Mouse (Mus musculus) kidney, embryonic 16.5 days (tissue): ENCODE measurements around the gene Gm5941. TPM values are rescaled to one million over a fixed set of nuclear protein-coding genes. Genes with fewer than 3 reads are reported as not detected.
"Not testable (repeated sequence)": the region's sequence is repeated elsewhere in the genome, so short reads cannot be mapped to it uniquely, and the experiment has no call there.

Experiments used
- ATAC-seq: fragments of 200-750 bp; cut with Nextera tagmentation; 2 replicates; pipeline ENCODE4 v1.8.0; 2017; ENCODE audit warnings: moderate TSS enrichment; ENCODE audit not compliant: low FRiP score, low TSS enrichment
- H3K27ac ChIP-seq: fragments of 300-500 bp; sonication (generic); 2 replicates; pipeline ENCODE4 v1.5.1; 2014; ENCODE audit warnings: low read length
- H3K27me3 ChIP-seq: fragments of 300-500 bp; sonication (generic); 2 replicates; pipeline ENCODE4 v1.6.1; 2014; ENCODE audit warnings: low read length, control low read depth, mixed read lengths; ENCODE audit not compliant: insufficient read depth
- H3K36me3 ChIP-seq: fragments of 300-500 bp; sonication (generic); 2 replicates; pipeline ENCODE4 v1.6.1; 2014; ENCODE audit warnings: low read length, control low read depth, mixed read lengths; ENCODE audit not compliant: insufficient read depth
- H3K4me1 ChIP-seq: fragments of 300-500 bp; sonication (generic); 2 replicates; pipeline ENCODE4 v1.6.1; 2014; ENCODE audit warnings: low read length, control low read depth, mixed read lengths; ENCODE audit not compliant: insufficient read depth
- H3K4me2 ChIP-seq: fragments of 300-500 bp; sonication (generic); replicated peaks from 2 replicates; pipeline ENCODE4 v1.6.1; 2014; ENCODE audit warnings: low read depth, low read length
- H3K4me3 ChIP-seq: fragments of 300-500 bp; sonication (generic); 2 replicates; pipeline ENCODE4 v1.5.1; 2014; ENCODE audit warnings: mild to moderate bottlenecking, low read length
- H3K9ac ChIP-seq: fragments of 300-500 bp; sonication (generic); replicated peaks from 2 replicates; pipeline ENCODE4 v1.6.1; 2014; ENCODE audit warnings: low read length
- H3K9me3 ChIP-seq: fragments of 300-500 bp; sonication (generic); 2 replicates; pipeline ENCODE4 v1.6.1; 2016; ENCODE audit warnings: low read length, control low read depth
- WGBS: fragments of 180-500 bp; shearing (Covaris S2); extraction: QIAGEN DNeasy Blood & Tissue Kit; methylation state at CpG from one replicate; pipeline ENCODE4 v1.1.7; 2014; 5-methylcytosine and 5-hydroxymethylcytosine counted together
- polyA plus RNA-seq: library from polyadenylated mRNA; unstranded; fragments of >200 nt; fragmentation: Nextera tagmentation; extraction: Ambion mirVana; gene quantifications from 2 replicates; pipeline ENCODE4 v1.2.1, GENCODE M21; 2015

The Gm5941 gene
- polyA plus RNA-seq, result not detected in 2 replicates

GRCm38 (mm10) chrX:92489649-92490048 is at the start of gene Gm5941:
TSS of gene Gm5941 (plus strand) at chrX:92489949.
- not testable (repeated sequence) for H3K9me3 ChIP-seq, H3K4me3 ChIP-seq, H3K27me3 ChIP-seq, H3K36me3 ChIP-seq, H3K27ac ChIP-seq, H3K4me2 ChIP-seq, H3K4me1 ChIP-seq, H3K9ac ChIP-seq, ATAC-seq
- WGBS, result 89% methylated on average over 4 of the region's 4 CpGs

GRCm38 (mm10) chrX:92460496-92460895 is 29.3 kb upstream of the Gm5941 start:
- Histone ChIP-seq H3K4me3 (no peak overlapping the region), H3K9ac (no peak overlapping the region), H3K36me3 (no peaks in the 10 kb centered on the region), H3K27ac (no peak overlapping the region), H3K4me2 (no peak overlapping the region), H3K27me3 (no peaks in the 10 kb centered on the region), H3K4me1 (no peaks in the 10 kb centered on the region), H3K9me3 (no peaks in the 10 kb centered on the region)
- 36% methylated on average over 3 of the region's 3 CpGs for WGBS
- no peak for ATAC-seq

- Histone ChIP-seq H3K27ac (no peak overlapping the region), H3K4me3 (no peak overlapping the region), H3K4me2 (no peak overlapping the region), H3K9ac (no peak overlapping the region), H3K9me3 (no peaks in the 10 kb centered on the region), H3K36me3 (no peaks in the 10 kb centered on the region), H3K27me3 (no peaks in the 10 kb centered on the region), H3K4me1 (no peaks in the 10 kb centered on the region)
- ATAC-seq, result no peak
- 69% methylated on average over 4 of the region's 4 CpGs for WGBS
Observed at GRCm38 (mm10) chrX:92464773-92465172, 25.0 kb upstream of the Gm5941 start.

- Histone ChIP-seq H3K9ac (no peak overlapping the region), H3K4me3 (no peak overlapping the region), H3K27ac (no peak overlapping the region), H3K36me3 (no peaks in the 10 kb centered on the region), H3K4me2 (no peak overlapping the region), H3K27me3 (no peaks in the 10 kb centered on the region), H3K9me3 (no peaks in the 10 kb centered on the region), H3K4me1 (no peaks in the 10 kb centered on the region)
- ATAC-seq, result no peak
- 46% methylated on average over 1 of the region's 1 CpGs for WGBS
Observed at GRCm38 (mm10) chrX:92498254-92498653, 8.5 kb downstream of the Gm5941 start.

GRCm38 (mm10) chrX:92527826-92528225 is 38.1 kb downstream of the Gm5941 start:
- 65% methylated on average over 1 of the region's 1 CpGs for WGBS
- no peaks in the 10 kb centered on the region for H3K36me3 ChIP-seq

More at GRCm38 (mm10) chrX:92527826-92528225, 38.1 kb downstream of the Gm5941 start:
- Histone ChIP-seq H3K9me3 (no peaks in the 10 kb centered on the region), H3K4me2 (no peak overlapping the region), H3K4me1 (no peaks in the 10 kb centered on the region), H3K9ac (no peak overlapping the region), H3K27ac (no peak overlapping the region), H3K27me3 (no peaks in the 10 kb centered on the region), H3K4me3 (no peak overlapping the region)
- ATAC-seq, result no peak

Other genes with a start within 250 kb of the Gm5941 start
- gene Mageb18, start 109.6 kb downstream of the Gm5941 start, polyA plus RNA-seq, result not detected in 2 replicates